Mouse (Mus musculus) thymus, postnatal 14 days (tissue): ENCODE measurements around the gene Kptn.
A peak's percentile ranks its signal among the peaks of the same experiment; 100 is the strongest.

Experiments used
- DNase-seq: peaks from one replicate; pipeline ENCODE4 v3.0.0; 2021

Gene Kptn

GRCm38 (mm10) chr7:16119569-16120261 lies at the start of gene Kptn:
Gene Kptn, plus strand, starts transcription at chr7:16119895.
- peak; percentile 89 for DNase-seq

DNA sequence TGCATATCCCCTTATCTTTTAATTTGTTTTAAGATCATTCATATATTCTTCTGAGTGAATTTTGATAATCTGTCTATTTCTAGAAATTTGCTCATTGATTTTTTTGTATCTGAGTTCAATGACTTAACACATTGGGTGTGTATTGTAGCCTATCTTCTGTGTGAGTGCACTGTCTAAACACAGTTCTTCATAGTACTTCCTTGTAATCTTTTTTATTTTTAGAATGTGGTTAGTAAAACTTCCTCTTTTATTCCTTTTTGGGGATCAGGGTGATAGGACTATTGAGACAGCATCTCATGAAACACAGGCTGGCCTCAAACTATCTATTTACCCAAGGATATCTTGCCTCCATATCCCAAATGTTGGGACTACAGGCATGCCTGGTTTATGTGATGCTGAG lies 48.8 kb upstream of the Kptn start:
- DNase-seq: no peak

DNA sequence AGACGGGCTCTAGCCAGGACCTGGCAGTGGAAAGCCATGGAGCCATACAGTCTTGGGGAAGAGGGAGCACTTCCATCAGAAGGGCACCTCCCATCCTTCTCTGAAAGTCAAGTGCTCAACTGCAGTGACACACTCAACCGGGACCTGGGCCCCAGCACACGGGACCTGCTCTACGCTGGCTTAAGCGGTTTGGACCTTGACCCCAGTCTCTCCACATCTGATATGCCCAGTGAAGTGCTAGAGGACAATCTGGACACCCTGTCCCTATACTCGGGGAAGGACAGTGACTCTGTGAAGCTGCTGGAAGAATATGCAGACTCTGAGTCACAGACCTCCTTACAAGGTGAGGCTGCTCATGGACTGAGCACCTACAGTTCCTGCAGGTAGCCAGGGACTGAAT lies 47.8 kb upstream of the Kptn start:
- DNase-seq: no peak

DNA sequence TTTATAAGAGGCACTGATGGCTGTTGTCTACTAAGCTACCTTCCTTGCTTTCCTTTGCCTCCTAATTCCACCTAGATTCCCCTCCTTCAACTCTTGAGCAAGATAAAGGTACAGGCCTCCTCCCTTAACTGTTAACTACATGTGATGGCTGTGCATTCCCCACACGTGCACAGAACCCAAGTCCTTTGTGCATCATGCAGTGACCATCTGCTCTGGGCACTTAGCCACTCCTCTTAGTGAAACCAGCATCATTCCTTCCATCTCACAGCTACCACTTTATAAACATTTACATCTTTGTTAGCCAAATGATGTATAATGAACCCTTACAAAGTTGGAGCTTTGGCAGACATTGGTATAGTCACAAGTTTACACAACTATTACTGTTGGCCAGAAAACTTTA lies 39.7 kb upstream of the Kptn start:
- DNase-seq: no peak

- DNase-seq: no peak
Measured at GRCm38 (mm10) chr7:16080581-16080980, 39.1 kb upstream of the Kptn start.

GRCm38 (mm10) chr7:16083361-16083760 lies 36.3 kb upstream of the Kptn start:
- DNase-seq: no peak

DNA sequence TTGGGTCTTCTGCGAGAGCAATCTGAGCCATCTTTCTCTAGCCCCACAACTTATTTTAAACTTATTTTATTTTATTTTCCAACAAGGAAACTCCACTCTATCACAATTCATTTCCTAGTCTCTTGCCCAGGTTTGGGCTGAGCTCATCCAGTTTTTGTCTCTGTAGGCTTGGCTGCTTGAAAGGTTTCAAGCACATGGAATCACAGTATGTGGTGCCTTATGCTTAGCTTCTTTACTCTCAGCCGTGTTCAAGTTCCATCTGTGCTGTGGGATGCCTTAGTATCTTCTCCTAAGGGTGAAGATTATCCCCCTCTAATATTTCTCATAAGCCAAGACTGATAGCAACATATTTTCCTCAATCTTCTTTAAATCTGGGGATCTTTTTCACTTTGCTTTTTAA lies 32.1 kb upstream of the Kptn start:
- DNase-seq: no peak

DNA sequence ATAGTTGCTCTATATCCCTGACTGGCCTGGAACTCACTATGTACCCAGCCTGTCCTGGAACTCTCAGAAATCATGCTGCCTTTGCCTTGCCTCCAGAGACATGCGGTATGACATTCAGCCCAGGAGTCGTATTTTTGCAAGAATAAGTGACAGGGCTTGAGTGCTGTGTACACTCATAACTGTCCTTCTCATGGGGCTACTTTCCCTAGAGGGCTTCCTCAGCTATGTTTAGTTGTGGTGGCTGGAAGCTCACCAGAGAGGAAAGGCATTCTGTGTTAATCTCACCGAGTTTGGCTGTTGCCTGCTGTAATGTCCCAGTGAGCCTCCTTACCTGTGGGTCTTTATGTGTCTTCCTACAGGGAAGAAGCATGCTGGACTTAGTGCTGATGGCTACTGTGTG lies 25.1 kb upstream of the Kptn start:
- DNase-seq: no peak

DNA sequence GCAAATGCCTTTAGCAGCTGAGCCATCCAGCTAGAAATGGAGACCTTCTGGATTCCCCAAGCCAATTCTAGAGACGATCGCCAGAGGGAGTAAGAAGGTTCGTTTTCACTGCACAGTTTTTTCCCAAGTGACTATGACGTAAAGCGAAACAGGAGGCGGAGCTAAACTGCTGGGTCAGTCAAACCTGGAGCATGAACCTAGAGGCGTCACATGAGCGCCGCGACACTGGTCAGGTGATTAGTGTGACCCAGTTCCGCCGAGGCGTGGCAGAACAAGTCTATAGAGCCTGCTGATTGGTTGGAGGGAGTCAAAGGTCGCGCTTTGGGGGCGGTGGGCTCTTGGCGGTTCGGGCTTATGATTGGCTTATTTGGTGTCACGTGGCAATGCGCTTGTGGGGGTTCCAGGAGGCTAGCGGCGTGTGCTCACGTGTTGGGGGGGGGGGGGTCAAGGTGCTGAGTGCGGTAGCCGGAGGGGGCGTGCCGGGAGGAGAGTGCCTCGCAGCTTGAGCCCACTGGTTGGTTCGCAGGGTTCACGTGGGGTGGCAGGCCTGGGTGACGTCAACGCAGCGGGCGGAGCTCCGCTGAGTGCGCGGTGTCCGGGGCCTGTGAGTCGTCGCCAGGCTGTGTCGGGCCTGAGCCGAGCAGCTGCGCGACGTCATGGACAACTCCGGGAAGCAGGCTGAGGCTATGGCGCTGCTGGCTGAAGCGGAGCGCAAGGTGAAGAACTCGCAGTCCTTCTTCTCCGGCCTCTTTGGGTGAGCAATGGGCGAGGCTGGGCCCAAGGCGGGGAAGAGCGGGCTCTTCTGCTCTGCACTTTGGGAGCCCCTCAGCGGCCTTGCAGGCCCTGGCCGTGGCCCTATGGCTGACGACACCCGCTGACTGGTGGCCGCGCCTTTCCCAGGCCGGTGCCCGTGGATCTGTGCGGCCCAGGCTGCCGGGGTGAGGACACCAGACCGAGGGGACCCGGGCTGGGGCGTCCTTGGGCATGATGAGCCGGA lies 21.4 kb upstream of the Kptn start, which contains the start of gene Napa:
Napa (plus strand) TSS at position 438 of the 997 bp plus-strand sequence.
- DNase-seq: peak; percentile 98

GRCm38 (mm10) chr7:16099901-16100300 lies 19.8 kb upstream of the Kptn start:
- no peak for DNase-seq

DNA sequence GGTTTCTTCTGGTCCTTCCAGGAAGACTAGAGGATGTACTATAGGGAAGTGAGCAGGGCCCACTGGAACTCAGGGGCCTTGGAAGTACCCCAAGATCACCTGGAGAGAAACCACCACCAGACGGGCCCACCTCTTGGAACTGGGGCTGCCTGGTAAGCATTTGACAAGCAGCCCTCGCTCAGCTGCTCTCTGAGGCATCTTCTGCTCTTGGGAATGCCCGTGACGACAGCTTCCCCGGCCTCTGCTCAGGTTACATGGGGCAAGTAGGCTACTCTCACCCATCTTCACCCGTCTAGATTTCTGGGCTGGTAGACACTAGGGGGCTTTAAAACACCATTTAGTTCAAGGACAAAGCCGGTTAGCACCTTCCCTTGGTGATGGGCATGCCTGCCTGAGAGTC lies 18.6 kb upstream of the Kptn start:
- no peak for DNase-seq

GRCm38 (mm10) chr7:16101726-16102475 lies 17.8 kb upstream of the Kptn start:
- no peak for DNase-seq

DNA sequence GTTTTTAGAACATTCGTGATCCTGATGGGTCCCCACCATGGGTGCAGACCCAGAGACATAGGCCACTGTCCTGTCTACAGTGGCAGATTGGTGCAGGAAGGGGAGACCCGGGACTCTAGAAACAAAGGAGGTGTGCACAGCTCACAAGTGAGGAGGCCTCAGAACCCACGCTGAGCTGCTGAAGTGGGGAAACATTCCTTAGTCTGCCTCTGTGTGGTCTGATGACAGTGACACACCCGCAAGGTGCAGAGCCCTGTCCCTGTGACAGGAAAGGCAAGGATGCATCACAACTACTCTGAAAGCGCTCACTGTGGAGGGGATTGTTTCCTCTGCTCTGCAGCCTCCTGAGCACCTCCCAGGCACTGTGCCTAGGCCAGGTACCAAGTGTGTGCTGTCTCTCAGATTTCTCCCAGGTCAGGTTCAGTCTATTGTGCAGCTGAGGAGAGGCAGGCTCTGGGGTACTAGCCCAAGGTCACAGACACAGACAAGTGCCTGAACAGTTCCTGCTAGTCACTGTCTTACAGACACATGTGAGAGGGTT lies 16.9 kb upstream of the Kptn start:
- DNase-seq: no peak

DNA sequence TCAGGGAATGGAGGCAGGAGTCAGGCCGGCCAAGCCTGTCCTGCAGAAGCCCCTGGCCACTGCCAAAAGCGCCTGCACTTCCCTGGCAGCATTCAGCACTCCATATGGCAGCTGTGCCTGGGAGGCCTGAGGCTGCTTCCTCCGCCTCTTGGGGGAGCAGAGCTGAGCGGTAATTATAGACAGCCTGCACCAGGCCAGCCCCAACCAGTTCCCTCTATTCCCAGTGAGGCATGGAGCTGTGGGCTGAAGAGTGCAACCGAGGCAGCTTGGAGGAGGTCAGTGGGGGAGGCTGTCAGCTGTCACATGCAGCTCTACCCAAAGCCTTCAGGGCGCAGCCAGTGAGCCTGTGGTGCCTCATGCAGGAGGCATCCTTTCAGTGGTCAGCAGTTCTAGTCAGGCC lies 15.9 kb upstream of the Kptn start:
- DNase-seq: no peak

DNA sequence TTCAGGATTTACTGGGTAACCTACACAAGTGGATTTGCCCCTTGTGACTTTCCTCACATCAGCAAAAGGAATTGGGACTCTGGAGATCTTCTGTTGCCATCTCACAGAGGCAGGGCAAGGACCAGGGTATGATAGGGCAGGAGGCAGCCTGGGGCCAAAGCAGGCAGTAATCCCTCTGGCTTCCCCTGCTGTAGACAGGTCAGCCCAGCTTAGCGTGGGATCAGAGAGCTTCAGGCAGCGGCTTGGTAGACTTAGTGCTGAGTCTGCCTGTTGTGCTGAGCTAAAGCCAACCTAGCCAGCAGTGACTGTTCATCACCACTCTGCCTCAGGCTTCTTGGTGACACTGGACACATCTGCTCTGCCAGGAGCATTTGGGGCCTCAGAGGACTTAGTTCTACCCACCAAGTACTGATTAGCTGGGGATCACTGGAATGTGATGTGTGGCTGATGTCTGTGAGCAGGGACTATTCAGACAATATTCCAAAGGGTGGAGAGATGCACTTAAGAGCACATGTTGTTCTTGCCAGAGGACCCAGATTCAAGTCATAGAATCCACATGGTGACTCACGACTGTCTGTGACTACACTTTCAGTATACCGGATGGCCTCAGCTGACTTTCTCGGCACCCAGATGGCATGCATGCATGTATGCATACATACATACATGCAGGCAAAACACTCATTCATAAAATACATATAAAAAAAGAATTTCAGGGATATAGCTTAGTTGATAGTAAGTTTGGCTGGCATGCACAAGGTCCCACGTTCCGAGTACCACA lies 14.9 kb upstream of the Kptn start:
- no peak for DNase-seq

DNA sequence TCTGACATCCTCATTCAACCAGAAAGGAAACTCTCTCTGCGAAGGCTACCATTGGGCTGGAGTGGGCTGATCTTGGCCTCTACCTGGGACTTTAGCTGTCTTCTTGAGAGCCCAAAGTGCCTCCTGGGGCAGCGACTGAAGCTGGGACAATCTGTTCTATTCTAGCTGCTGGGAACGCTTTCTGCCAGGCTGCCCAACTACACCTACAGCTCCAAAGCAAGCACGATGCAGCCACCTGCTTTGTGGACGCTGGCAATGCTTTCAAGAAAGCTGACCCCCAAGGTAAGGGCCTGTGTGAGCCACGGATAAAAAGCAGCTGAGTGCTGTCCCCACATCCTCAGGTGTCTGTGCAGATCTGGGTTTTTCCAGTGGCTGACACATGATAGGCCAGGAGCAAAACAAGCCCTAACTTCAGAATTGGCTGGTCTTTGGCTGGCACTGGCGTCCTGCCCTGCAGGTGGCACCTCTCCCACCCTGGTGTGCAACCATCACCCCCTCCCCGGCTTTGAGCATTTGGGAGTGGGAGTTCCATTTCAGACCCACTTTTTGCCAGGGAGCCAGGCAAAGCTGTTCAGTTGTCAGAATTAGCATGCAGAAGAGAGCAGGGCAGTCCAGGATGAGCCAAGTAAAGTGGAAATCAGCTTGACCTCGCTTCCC lies 10.7 kb upstream of the Kptn start:
- DNase-seq: no peak

GRCm38 (mm10) chr7:16110158-16110557 lies 9.5 kb upstream of the Kptn start:
- no peak for DNase-seq

DNA sequence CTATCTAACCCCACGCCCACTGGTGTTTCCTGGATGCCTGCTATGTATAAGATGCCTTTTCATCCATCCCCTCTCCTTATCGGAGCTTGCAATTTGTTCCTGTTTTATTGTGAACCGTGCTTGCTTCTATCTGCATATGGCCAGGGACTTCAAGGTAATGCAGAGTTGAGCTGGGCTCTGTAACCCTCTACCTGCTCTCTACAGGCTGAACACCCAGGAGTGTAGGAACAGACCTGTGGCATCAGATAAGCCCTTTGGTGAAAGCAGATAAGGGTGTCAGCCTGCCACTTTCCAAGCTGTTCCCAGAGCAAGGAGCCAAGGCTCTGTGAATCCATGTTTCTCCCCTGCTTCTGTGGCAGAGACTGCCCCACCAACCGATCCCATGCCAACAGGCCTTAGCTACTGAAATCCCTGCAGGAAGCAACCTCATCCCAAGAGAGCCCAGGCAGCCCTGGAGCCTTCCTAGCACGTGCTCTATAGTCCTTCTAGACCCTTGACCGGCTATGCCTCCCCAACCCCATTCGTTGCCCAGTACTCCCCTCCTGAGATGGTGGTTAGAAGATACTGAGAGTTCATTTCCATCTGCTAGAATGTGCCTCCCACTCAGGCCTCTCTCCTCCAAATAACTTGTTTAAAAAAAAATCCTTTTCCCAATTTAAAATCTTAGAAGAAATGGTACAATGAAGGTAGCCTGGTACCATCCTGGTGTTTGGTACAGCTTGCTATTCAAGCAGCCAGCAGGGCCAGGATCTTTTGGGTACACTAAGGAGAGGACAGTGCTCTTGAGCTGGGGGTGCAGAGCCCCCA lies 8.2 kb upstream of the Kptn start:
- DNase-seq: no peak

GRCm38 (mm10) chr7:16116418-16116817 lies 3.3 kb upstream of the Kptn start:
- DNase-seq: no peak

DNA sequence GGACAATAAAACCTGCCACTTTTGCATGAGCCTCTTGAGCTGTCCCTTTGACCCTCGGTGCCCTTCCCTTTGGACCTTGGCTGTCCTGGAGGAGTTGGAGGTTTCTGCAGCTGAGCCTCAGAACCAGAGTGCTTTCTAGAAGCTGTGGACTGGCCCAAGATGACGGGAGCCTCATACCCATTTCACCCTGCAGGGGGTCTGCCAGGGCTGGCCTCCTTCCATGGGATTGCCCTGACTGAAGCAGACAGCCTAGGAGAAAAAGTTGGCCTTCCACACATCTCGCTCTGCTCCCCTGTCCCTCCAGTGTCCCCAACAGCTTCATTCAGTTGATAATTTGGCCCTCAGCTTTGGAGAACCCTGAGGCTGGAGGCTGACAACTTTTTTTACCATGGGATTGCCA lies 2.6 kb upstream of the Kptn start:
- DNase-seq: no peak

DNA sequence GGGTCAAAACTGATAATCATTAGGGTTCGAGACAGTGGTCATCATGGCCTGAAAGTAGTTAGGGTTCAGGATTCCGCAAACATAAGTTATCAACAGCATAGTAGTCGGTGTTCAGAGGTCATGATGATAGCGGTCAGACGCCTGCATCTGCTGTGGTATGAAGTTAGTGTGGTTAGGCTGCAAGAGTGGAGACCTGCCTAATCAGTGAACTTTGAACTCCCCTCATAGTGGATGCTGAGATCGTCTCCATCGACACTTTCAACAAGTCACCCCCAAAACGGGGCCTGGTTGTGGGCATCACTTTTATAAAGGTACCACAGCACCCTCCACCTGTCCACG lies 536 bp downstream of the Kptn start:
- no peak for DNase-seq
